Mouse (Mus musculus): ENCODE results near the gene Cluap1.

DNA sequence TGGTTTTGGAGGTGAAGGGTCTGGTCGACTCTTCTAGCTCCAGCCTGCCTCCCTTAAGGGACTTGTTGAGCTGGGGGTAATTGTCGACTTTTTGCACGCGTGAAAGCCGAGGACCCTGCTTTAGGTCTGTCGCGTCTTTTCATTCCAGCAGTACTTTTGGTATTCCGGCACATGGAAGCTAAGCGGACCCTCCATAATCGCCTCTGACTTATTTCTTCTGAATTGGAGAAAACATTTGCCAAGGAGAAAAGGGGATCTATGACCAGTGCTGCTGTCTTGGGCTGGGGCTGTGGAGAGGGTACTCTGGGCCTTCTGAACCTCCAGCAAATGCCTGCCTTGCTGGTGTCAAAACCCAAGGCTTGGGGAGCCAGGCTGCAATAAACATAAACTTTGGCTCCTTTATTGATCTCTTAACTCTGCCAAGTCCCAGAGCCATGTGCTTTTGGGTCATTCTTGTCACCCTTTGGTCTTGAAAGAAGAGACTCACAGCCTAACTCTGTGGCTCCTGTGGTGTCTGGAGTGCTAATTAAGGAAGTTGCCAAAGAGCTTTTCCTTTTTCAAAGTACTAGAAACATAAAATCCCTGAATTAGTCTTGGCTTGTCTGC lies 23.4 kb upstream of the Cluap1 start:
- TF ChIP-seq CTCF (IDR thresholded peaks at IDR 0.05; ENCODE audit: low read depth) (no peak), EP300 (IDR thresholded peaks at IDR 0.05; ENCODE audit: low read depth) (no peak)
